Mouse (Mus musculus) brain, embryonic 14.5 days (tissue): ENCODE data around the gene Mylk4.

ENCODE experiments used
- CTCF ChIP-seq: fragments of 200-500 bp; IDR thresholded peaks from 2 replicates; pipeline ENCODE4 v1.5.1; 2012; ENCODE audit warnings: inconsistent platforms, mild to moderate bottlenecking, moderate library complexity, borderline replicate concordance; ENCODE audit not compliant: insufficient read depth, insufficient read length; ENCODE audit errors: extremely low read depth
- POLR2A ChIP-seq: fragments of 200-500 bp; IDR thresholded peaks from 2 replicates; pipeline ENCODE4 v1.6.1; 2012; ENCODE audit warnings: mild to moderate bottlenecking, inconsistent platforms, borderline replicate concordance; ENCODE audit not compliant: poor library complexity, insufficient read depth, insufficient read length, severe bottlenecking; ENCODE audit errors: extremely low read depth

GRCm38 (mm10) chr13:32801693-32802221 lies 18.0 kb upstream of the Mylk4 start, which contains the start of gene Wrnip1:
- peak; percentile 37; the same call in 1 of the 2 replicates for TF ChIP-seq CTCF
- TF ChIP-seq POLR2A, result peak; percentile 77
